8 mouse cellular contexts compared by ENCODE assay signal in genomic region chr16:93807961-93808554, GRCm38 (mm10). TPM values are rescaled to one million over a fixed set of nuclear protein-coding genes. Genes with fewer than 3 reads are reported as not detected.
DNase-seq lines count a peak whose midpoint lies in the region; ATAC-seq and TF ChIP-seq lines count a peak whose summit lies in the region.

No protein-coding gene starts in this region.

- no peak for TF ChIP-seq POLR2A in liver, adult 2 months (IDR thresholded peaks at IDR 0.05; ENCODE audit: extremely low read depth, insufficient read depth, low read length)

- WGBS in hindbrain, embryonic 14.5 days, result 46% methylated on average over 8 of the region's 8 CpGs
- WGBS in liver, adult 2 months, result 74% methylated on average over 8 of the region's 8 CpGs

- peaks cover 71% of the 10 kb centered on the region for H3K36me3 ChIP-seq in hindbrain, embryonic 14.5 days (replicated peaks; ENCODE audit: control insufficient read depth, insufficient read depth)
- peaks cover 24% of the 10 kb centered on the region for H3K36me3 ChIP-seq in liver, adult 2 months (ENCODE audit: control insufficient read depth, insufficient read depth, low read length)

- TF ChIP-seq CTCF in liver, adult 2 months (IDR thresholded peaks at IDR 0.05; ENCODE audit: low read depth, low read length), result no peak

- peaks cover 15% of the 10 kb centered on the region; the same call in 1 of the 2 replicates for H3K9me3 ChIP-seq in hindbrain, embryonic 14.5 days (ENCODE audit: control insufficient read depth, low read length)

- no peak for ATAC-seq in hindbrain, embryonic 14.5 days (ENCODE audit: low FRiP score)

- peak; percentile 23 for DNase-seq in testis, postnatal 14 days (ENCODE audit: low spot score)
- DNase-seq in testis, postnatal 10 days (ENCODE audit: low spot score), result no peak
- DNase-seq in gastrocnemius, adult 18-20 months (ENCODE audit: low spot score), result peak; percentile 77
- DNase-seq in hindbrain, embryonic 14.5 days (ENCODE audit: low spot score), result peak; percentile 32
- peak; percentile 37 for DNase-seq in liver, adult 2 months (ENCODE audit: extremely low read depth, low read depth, low spot score)
- no peak for DNase-seq in cerebellum, postnatal 25 days
- no peak for DNase-seq in retina, postnatal 1 day
- DNase-seq in cerebellum, postnatal 10 days, result no peak

- no peak overlapping the region for H3K4me2 ChIP-seq in hindbrain, embryonic 14.5 days (replicated peaks)

- H3K27ac ChIP-seq in hindbrain, embryonic 14.5 days, result no peak overlapping the region
- H3K27ac ChIP-seq in liver, adult 2 months (replicated peaks; ENCODE audit: insufficient read depth, low read depth, low read length), result peak overlapping the region; percentile 24; the same call in 1 of the 2 replicates

- H3K4me1 ChIP-seq in hindbrain, embryonic 14.5 days (replicated peaks; ENCODE audit: control insufficient read depth, insufficient read depth, low read length), result no peaks in the 10 kb centered on the region
- H3K4me1 ChIP-seq in liver, adult 2 months (ENCODE audit: control insufficient read depth, insufficient read depth, low read length), result peaks cover 10% of the 10 kb centered on the region

- H3K4me3 ChIP-seq in hindbrain, embryonic 14.5 days (replicated peaks; ENCODE audit: low read length), result no peak overlapping the region
- no peak overlapping the region for H3K4me3 ChIP-seq in liver, adult 2 months (ENCODE audit: insufficient read depth, low read depth, low read length)

- no peak overlapping the region for H3K9ac ChIP-seq in hindbrain, embryonic 14.5 days
- no peak overlapping the region for H3K9ac ChIP-seq in liver, adult 2 months (ENCODE audit: low read depth, low read length)

- H3K79me2 ChIP-seq in liver, adult 2 months (ENCODE audit: control insufficient read depth, insufficient read depth, low read length), result no peaks in the 10 kb centered on the region

- H3K27me3 ChIP-seq in hindbrain, embryonic 14.5 days (ENCODE audit: control insufficient read depth, insufficient read depth, low read length), result no peaks in the 10 kb centered on the region
- no peaks in the 10 kb centered on the region for H3K27me3 ChIP-seq in liver, adult 2 months (ENCODE audit: control insufficient read depth, insufficient read depth, low read length)

RNA-seq across cellular contexts. Expression of gene Morc3, which starts 23.9 kb away (rescaled TPM):
- 1 to 10 TPM; 9.3 to 9.7 TPM for total RNA-seq in gastrocnemius, adult 18-20 months (2021)
- 33.6 and 36.5 TPM in 2 replicates for polyA plus RNA-seq in hindbrain, embryonic 14.5 days (2014; fragmentation: Nextera tagmentation; extraction: Ambion mirVana)
- 22.9 and 26.8 TPM in 2 replicates for total RNA-seq in liver, adult 2 months (2014; rRNA removed)
- polyA plus RNA-seq in liver, adult 2 months (2012; rRNA removed), result 2.7 and 3.1 TPM in 2 replicates

Comparison
In these comparisons a context has a peak if more than half of its experiments do, and no peak if none do; other contexts are left out.
1. DNase-seq: peak in testis, postnatal 14 days (single experiment), gastrocnemius, adult 18-20 months (single experiment), hindbrain, embryonic 14.5 days (single experiment) and liver, adult 2 months (single experiment); none in testis, postnatal 10 days (single experiment), cerebellum, postnatal 25 days (0 of 2), retina, postnatal 1 day (single experiment) and cerebellum, postnatal 10 days (0 of 2).